8 mouse cellular contexts compared by ENCODE assay signal in the genomic region with DNA sequence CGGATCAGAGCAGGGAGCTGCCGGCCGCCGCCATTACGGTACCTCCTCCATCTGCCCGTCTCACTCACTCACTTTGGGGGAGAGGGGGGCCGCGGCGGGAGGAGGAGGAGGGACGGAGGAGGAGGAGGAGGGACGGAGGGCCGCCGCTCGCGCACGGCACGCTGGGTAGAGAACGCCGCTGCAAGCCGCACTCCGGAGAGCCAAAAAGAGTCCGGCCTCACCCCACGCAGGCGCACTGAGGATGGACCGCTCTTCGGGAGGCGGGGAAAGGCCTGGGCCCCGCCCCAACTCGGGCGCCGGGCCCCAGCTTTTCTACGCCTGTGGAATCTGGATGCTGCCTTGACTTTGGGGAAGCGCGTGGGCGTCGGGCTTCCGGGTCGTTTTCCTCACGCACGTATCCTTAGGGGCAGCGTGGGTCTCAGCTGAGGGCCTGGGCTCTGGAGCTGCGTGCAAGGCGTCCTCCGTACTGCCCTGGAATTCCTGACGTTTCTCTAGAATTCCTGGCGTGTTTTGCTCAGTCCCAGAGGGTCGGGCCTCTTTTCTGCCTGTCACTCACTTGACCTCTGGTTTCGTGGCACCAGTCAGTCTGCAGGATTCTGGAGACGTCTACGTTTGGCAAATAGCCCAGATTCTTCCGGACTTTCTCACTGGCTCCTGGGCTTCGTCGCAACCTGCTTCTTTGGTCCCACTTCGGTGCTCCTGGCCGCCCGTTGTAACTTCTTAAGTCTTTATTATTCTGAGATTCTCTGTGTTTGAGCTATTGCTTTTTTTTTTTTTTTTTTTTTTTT. TPM values are rescaled to one million over a fixed set of nuclear protein-coding genes. Genes with fewer than 3 reads are reported as not detected.
A peak's percentile ranks its signal among the peaks of the same experiment; 100 is the strongest.
DNase-seq lines count a peak whose midpoint lies in the region; ATAC-seq lines count a peak whose summit lies in the region.

A gene (minus strand): TSS at position 53 of the 788 bp plus-strand sequence.

- peaks cover 11% of the 10 kb centered on the region for H3K4me1 ChIP-seq in hindbrain, embryonic 12.5 days

- ATAC-seq in hindbrain, embryonic 12.5 days (ENCODE audit: low FRiP score) = peak; percentile 95

- peak; percentile 98 for DNase-seq in NIH3T3 (ENCODE audit: low read depth)
- DNase-seq in cerebellum, postnatal 10 days = peak; percentile 95 to 98
- DNase-seq in frontal cortex, postnatal 10 days (ENCODE audit: low spot score in 2 of 2) = peak; percentile 95
- DNase-seq in layer of hippocampus, postnatal 14 days (ENCODE audit: low spot score in 2 of 2) = peak; percentile 93 to 97
- DNase-seq in lung, postnatal 14 days = peak; percentile 95
- peak; percentile 90 for DNase-seq in retina, adult 2 months (ENCODE audit: low read depth, low spot score)
- DNase-seq in thymus, postnatal 36 days = peak; percentile 94 to 97

- peak within 1 kb of the TSS; percentile 84 for H3K4me3 ChIP-seq in hindbrain, embryonic 12.5 days

- no peaks in the 10 kb centered on the region for H3K27me3 ChIP-seq in hindbrain, embryonic 12.5 days

- peak within 1 kb of the TSS; percentile 96 for H3K9ac ChIP-seq in hindbrain, embryonic 12.5 days

- no peaks in the 10 kb centered on the region for H3K36me3 ChIP-seq in hindbrain, embryonic 12.5 days

- peak within 1 kb of the TSS; percentile 70 for H3K4me2 ChIP-seq in hindbrain, embryonic 12.5 days (replicated peaks)

- WGBS in hindbrain, embryonic 12.5 days = 0% methylated on average over 46 of the region's 56 CpGs

- peak within 1 kb of the TSS; percentile 99 for H3K27ac ChIP-seq in hindbrain, embryonic 12.5 days

- no peaks in the 10 kb centered on the region for H3K9me3 ChIP-seq in hindbrain, embryonic 12.5 days (replicated peaks)

RNA-seq across cellular contexts. Expression of the gene that starts here (rescaled TPM):
- polyA plus RNA-seq in hindbrain, embryonic 12.5 days (2016; fragmentation: Nextera tagmentation; extraction: Ambion mirVana) = 57.8 and 63.1 TPM in 2 replicates
- 10 to 100 TPM; 77.2 to 81.1 TPM for total RNA-seq in layer of hippocampus, postnatal 14 days (2021)

Comparison
In these comparisons a context has a peak if more than half of its experiments do, and no peak if none do; other contexts are left out.
1. Peak in every context shown above with its lines: DNase-seq, ATAC-seq, H3K4me3 ChIP-seq and H3K27ac ChIP-seq.